Mouse (Mus musculus): Measurements from ENCODE around the gene Rspo1.
"Not testable (repeated sequence)": the region's sequence is repeated elsewhere in the genome, so short reads cannot be mapped to it uniquely, and the experiment has no call there.

Gene Rspo1

GRCm38 (mm10) chr4:124985671-124986602 is at the start of gene Rspo1:
Rspo1 (plus strand) TSS chr4:124986430.
- DNase-seq: no peak

- peak; percentile 85 to 94 for DNase-seq
Observed at GRCm38 (mm10) chr4:124936613-124937471, 49.4 kb upstream of the Rspo1 start, which contains the start of gene 9930104L06Rik. 9930104L06Rik (plus strand) TSS chr4:124937048.

GRCm38 (mm10) chr4:124939211-124939610 is 47.0 kb upstream of the Rspo1 start, which contains the start of gene Cdca8:
Cdca8 (minus strand) TSS chr4:124939311.
- not testable (repeated sequence) for DNase-seq

GRCm38 (mm10) chr4:124943022-124943421 is 43.2 kb upstream of the Rspo1 start:
- peak; percentile 25 to 32 for DNase-seq

- DNase-seq: no peak
Observed at GRCm38 (mm10) chr4:124943781-124944180, 42.4 kb upstream of the Rspo1 start.

- DNase-seq: no peak
Observed at GRCm38 (mm10) chr4:124944961-124945360, 41.3 kb upstream of the Rspo1 start.

- DNase-seq: no peak
Observed at GRCm38 (mm10) chr4:124949488-124949887, 36.7 kb upstream of the Rspo1 start.

GRCm38 (mm10) chr4:124950181-124951035 is 35.8 kb upstream of the Rspo1 start:
- DNase-seq: no peak

GRCm38 (mm10) chr4:124951036-124951433 is 35.2 kb upstream of the Rspo1 start:
- no peak for DNase-seq

- DNase-seq: no peak
Observed at GRCm38 (mm10) chr4:124953546-124953945, 32.7 kb upstream of the Rspo1 start.

- DNase-seq: no peak
Observed at GRCm38 (mm10) chr4:124957284-124957683, 28.9 kb upstream of the Rspo1 start.

GRCm38 (mm10) chr4:124959062-124959461 is 27.2 kb upstream of the Rspo1 start:
- no peak for DNase-seq

- DNase-seq: no peak
Observed at GRCm38 (mm10) chr4:124960940-124961339, 25.3 kb upstream of the Rspo1 start.

GRCm38 (mm10) chr4:124962576-124962975 is 23.7 kb upstream of the Rspo1 start:
- DNase-seq: no peak

GRCm38 (mm10) chr4:124964912-124965599 is 21.2 kb upstream of the Rspo1 start:
- no peak for DNase-seq

GRCm38 (mm10) chr4:124968711-124969110 is 17.5 kb upstream of the Rspo1 start:
- DNase-seq: no peak

- no peak for DNase-seq
Observed at GRCm38 (mm10) chr4:124969219-124969848, 16.9 kb upstream of the Rspo1 start.

- DNase-seq: no peak
Observed at GRCm38 (mm10) chr4:124970194-124970593, 16.0 kb upstream of the Rspo1 start.

- DNase-seq: no peak
Observed at GRCm38 (mm10) chr4:124970677-124971076, 15.6 kb upstream of the Rspo1 start.

GRCm38 (mm10) chr4:124971094-124971493 is 15.1 kb upstream of the Rspo1 start:
- no peak for DNase-seq

GRCm38 (mm10) chr4:124972316-124972715 is 13.9 kb upstream of the Rspo1 start:
- DNase-seq: no peak
